Mouse (Mus musculus) heart, postnatal 14 days (tissue): ENCODE data around the gene 1700025G04Rik. TPM values are rescaled to one million over a fixed set of nuclear protein-coding genes. Genes with fewer than 3 reads are reported as not detected.

Experiments used
- DNase-seq, 2 experiments: peaks; one replicate each; pipeline ENCODE4 v3.0.0; 2021 to 2022
- intact Hi-C: fragments of 180-260 bp; cut with DNase I; formaldehyde crosslinking; loops from one replicate; pipeline ENCODE4 v1.15.1; 2025
- total RNA-seq, 2 experiments: library from RNA; stranded (reverse); gene quantifications; 2 replicates each; pipeline ENCODE4 v1.2.3; 2021

Gene 1700025G04Rik
- total RNA-seq, 2 experiments from 2014 or later = 41.5 to 44.4 TPM

DNA sequence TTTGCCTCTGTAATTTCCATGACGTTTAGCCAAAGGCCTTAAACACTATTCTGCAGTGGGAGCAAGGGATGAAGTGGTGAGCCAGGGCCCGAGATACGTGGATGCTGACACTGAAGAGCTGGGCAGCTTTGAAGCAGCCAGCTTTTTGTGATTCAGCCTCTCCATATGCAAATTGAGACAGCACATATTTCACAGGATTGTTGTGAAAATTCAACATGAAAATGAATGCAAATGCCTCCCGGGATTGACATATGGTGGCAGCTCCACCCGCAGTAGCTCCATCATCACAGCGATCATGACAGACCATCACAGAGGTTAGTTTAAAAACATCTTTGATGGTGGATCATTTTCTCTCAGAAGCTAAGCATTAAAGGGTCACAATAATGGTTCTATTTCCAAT lies 85.4 kb downstream of the 1700025G04Rik start:
- no peak for DNase-seq
- intact Hi-C loops = no loop called here

GRCm38 (mm10) chr1:152000461-152000860 lies 89.5 kb downstream of the 1700025G04Rik start:
- no peak for DNase-seq
- intact Hi-C loops = no loop called here

DNA sequence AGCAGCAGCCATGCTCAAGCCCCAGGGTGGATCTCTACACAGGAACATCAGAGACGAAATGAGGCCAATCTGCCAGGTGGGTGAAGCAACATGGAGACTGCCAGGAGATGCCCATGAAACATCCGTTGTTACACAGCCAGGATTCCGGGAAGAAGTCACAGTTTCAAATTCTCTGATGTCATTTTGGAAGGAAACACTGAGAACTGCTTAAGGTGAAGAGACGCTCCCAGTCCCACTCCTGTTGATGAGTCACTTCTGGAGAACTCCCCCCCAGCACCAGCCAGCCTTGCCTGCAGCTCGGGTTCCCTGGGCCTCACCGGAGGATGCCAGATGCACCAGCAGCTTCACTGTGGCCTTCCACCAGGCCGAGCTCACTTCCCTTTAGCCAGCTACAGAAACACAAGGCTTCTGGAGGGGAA lies 90.5 kb downstream of the 1700025G04Rik start:
- no peak for DNase-seq
- intact Hi-C loops = no loop called here

DNA sequence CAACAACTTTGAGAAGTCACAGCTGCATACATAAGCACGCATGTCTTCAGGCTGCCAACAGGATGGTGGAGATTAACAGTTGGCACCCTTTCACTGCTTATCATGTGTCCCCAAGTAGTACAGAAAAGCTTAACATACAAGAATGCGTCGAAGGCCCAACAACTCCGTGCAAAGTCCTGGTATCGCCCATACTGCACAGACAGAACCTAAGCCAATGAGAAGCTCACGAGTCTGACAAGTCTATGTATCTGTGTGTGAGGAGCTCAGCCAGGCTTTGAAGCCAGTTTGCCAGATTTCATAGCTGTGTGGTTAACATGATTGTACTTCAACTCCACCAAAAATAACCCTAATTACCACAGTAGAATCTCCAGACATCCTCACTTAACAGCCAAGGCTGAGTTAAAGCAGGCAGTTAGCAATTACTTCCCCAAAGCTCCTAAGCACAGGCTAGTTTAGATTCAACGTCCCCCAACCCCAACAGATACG lies 91.2 kb downstream of the 1700025G04Rik start:
- intact Hi-C loops = no loop called here
- no peak for DNase-seq

DNA sequence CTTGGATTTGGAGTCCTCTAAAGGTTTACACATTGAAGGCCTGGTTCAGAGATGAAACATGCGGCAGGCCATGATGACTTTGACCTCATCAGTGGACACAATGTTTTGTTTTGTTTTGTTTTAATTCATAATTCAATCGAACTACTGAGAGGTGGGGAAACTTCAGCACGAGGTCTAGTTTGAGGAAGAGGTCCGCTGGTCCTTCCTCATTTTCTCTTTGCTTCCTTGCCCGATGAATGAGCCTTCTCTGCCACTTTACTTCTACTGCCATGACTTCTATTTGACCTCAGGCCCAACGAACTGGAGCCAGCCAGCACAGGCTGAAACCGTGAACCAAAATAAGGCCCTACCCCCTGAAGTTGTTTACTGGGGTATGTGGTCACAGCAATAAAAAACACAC lies 92.3 kb downstream of the 1700025G04Rik start:
- intact Hi-C loops = no loop called here
- no peak for DNase-seq

DNA sequence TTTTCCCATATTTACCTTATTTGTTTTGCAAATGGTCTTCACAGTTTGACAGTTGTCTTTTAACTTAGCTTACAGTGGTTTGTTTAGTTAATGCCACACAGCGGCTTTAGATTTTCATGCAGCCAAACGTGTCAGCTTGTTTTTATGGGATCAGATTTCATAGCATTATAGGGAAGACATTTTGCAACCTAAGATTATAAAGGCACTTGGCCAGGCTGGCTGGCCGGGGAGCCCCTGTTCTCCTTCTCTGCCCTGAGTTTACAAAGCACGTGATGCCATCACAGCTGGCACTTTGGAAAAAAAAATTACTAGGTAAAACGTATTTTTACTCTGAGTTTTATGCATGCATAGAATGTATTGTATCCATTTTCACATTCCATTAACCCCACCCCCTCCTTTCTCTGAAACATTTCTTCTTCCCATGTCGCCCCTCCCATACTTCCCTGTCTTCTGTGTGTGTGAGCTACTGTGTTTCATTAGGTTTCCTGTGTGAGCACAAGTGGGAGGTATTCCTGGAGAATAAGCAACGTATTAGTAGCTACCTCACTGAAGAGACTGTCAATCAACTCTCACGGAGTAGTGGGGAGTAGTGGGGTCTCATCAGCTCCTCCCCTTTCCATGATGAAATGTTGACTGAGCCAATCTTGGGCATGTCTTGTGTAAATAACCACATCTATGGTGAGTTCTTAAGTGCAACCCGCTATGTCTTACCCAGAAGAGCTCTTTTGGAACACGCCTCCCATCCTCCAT lies 93.8 kb downstream of the 1700025G04Rik start:
- intact Hi-C loops = no loop called here
- DNase-seq = no peak

GRCm38 (mm10) chr1:151994271-151994670 lies 95.7 kb downstream of the 1700025G04Rik start:
- no peak for DNase-seq
- intact Hi-C loops = no loop called here

GRCm38 (mm10) chr1:151991505-151991904 lies 98.4 kb downstream of the 1700025G04Rik start:
- DNase-seq = no peak
- intact Hi-C loops = no loop called here

DNA sequence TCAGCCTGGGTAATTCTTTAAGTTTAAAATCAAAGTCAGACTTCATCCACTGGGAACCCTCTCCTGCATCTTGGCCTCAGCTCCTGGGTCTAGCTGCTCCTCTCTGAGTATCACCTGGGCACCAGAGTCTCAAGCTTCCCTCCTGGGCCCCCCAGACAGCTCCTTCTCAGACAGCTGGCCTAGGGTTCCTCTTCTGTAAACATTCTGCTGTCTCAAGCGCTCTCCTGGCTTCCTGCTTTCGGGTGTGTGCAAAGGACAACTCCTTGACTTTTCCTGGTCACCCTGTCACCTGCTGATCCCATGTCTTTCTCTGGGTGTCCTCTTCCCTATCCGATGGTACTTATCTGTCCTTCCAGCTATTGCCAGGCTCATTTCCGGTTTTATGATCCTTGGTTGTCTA lies 99.3 kb downstream of the 1700025G04Rik start:
- DNase-seq = no peak
- intact Hi-C loops = no loop called here

- intact Hi-C loops = loop anchor here (5.0 kb wide), 1 partner anchor 36 kb away; no protein-coding TSS in a partner anchor
- DNase-seq = no peak
Observed at GRCm38 (mm10) chr1:151988713-151989112, 101.2 kb downstream of the 1700025G04Rik start.

GRCm38 (mm10) chr1:151988066-151988465 lies 101.9 kb downstream of the 1700025G04Rik start:
- DNase-seq = no peak
- intact Hi-C loops = loop anchor here (5.0 kb wide), 1 partner anchor 36 kb away; no protein-coding TSS in a partner anchor

DNA sequence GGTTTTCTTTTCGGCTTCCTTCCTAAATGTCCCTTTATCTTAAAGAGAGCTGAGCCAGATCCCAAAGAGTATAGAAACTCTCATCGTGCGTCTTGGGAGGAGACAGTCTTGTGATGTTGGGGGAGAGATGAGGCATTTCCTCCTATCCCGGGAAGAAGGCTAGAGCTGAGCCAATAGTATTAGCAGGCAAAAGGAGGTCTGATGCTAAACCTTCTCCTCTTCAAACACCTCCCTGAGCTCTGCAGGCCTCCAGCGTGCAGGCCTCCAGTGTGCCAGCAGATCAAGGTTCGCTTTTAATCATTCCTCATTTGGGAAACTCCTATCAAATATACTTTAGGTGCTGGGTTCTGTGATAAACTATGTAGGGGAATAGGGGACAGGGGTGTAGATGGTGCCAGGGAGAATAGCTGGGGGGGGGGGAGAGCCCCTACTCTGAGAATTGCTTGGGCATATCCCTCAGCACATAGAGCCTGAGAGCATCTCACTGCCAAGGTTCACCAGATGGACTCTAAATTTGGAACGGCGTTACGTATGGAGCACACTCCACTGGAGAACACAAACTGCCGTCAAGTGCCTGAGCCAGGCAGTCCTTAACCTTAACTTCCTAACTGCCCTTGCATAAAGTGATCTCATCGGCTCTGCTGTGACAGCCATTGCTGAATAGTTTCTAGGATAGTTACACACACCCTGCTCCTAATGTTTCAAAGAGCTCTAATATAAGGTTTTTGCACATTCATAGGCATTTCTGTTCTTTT lies 103.7 kb downstream of the 1700025G04Rik start:
- intact Hi-C loops = loop anchor here (5.0 kb wide), 1 partner anchor 34 kb away; no protein-coding TSS in a partner anchor
- peak in 1 of 2 experiments; percentile 29 for DNase-seq

DNA sequence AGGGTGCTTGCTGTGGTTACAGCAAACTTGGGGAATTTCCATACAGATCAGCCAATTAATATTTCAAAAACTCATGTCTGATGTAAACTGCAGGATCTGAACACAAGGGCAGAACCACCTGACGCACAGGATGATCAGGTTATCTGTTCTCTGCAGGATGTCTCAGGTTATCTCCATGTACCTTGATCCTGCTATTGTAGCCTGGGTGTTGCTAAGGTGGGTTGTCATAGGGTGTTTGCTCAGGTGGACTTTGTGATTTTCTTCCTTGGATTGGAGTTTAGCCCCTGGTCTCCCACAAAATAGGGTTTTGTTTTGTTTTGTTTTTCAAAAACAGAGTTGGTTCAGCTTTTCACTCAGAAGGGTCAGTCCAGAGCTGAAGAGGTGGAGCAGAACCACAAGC lies 104.9 kb downstream of the 1700025G04Rik start:
- intact Hi-C loops = loop anchor here (5.0 kb wide), 1 partner anchor 33 kb away; no protein-coding TSS in a partner anchor
- DNase-seq = no peak

GRCm38 (mm10) chr1:151983991-151984390 lies 105.9 kb downstream of the 1700025G04Rik start:
- DNase-seq = no peak
- intact Hi-C loops = no loop called here

GRCm38 (mm10) chr1:151980498-151980897 lies 109.4 kb downstream of the 1700025G04Rik start:
- intact Hi-C loops = no loop called here
- DNase-seq = no peak

GRCm38 (mm10) chr1:151979803-151980456 lies 110.0 kb downstream of the 1700025G04Rik start:
- DNase-seq = no peak
- intact Hi-C loops = no loop called here

- no peak for DNase-seq
- intact Hi-C loops = no loop called here
Observed at GRCm38 (mm10) chr1:151978751-151979150, 111.2 kb downstream of the 1700025G04Rik start.

DNA sequence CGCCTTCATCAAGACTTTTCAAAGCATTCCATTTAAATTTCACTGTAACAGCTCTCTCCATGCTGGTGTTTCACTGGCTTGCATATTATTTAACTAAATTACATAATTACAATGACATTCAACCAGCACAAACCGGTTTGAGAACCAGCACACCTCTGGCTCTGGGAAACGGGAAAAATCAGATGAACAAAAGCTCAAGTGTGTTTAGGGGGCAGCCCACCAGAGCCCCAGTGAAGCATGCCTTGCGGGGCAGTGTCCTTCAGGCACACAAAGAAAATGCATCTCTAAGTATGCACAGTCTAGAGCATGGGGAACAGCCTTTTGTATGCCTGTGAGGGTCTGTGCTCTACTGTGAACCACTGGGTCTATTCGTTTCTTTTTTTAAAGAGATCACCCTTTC lies 112.3 kb downstream of the 1700025G04Rik start:
- no peak for DNase-seq
- intact Hi-C loops = no loop called here

DNA sequence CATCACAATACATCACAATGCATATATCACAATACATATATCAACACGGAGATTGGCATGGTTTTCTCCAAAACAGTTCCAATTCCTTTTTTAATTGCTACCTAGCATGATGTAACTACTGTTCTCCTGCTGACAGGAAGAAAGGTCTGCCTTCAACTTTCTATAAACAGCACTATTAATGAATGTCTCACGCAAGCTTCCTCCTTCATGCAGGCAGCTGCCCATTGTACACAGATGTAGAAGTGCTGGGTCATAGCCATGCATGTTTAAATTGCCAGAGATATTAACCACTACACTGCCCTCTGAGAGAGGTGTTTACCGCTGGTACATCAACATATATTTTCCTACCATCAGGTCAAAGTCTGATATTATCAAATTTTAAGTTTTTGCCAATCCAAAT lies 113.1 kb downstream of the 1700025G04Rik start:
- intact Hi-C loops = no loop called here
- no peak for DNase-seq

- no peak for DNase-seq
- intact Hi-C loops = no loop called here
Observed at GRCm38 (mm10) chr1:151975418-151976379, 114.2 kb downstream of the 1700025G04Rik start.
